Mouse (Mus musculus) cerebellum, adult 18-20 months (tissue): Measurements from ENCODE around the gene Cybrd1.

Experiments used
- DNase-seq, 2 experiments: peaks; one replicate each; pipeline ENCODE4 v3.0.0; 2021

Gene Cybrd1

GRCm38 (mm10) chr2:71176329-71177249 lies 58.9 kb downstream of the Cybrd1 start:
- DNase-seq, result no peak

DNA sequence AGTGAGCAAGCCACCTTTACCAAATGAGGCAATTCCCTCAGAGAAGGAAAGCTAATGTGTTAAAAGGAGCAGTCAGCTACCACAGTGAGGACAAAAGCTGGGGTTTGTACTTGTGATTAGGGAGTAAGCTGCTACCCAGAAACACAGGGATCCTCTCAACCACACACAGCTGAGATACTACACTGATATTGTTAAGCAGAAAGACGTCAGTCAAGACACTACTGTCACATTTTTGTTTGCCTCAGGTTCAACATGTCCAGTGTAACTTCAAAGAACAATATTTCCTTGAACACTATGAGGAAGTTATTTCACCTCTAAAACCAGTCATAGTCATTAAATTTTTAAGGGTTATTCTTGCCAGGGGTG lies 59.5 kb downstream of the Cybrd1 start:
- DNase-seq, result no peak

- no peak for DNase-seq
Measured at GRCm38 (mm10) chr2:71177760-71178159, 60.0 kb downstream of the Cybrd1 start.

DNA sequence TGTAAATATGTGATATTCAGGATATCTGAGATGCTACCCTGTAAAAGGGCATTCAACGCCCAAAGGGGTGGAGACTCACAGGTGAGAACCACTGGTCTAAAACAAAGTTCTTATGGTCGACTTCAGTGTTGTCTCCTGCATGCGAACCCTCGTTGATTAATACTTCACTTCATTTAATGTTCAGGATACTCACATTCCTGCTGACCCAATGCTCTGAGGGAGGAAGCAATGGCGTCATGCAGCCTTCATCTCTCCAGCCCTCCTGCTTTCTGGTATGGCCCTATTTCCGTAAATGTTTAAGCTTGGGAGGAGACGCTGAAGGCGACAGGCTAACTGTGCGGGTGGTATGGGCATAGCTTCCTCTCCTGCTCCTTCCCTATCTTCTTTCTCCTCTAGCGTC lies 62.0 kb downstream of the Cybrd1 start:
- no peak for DNase-seq

DNA sequence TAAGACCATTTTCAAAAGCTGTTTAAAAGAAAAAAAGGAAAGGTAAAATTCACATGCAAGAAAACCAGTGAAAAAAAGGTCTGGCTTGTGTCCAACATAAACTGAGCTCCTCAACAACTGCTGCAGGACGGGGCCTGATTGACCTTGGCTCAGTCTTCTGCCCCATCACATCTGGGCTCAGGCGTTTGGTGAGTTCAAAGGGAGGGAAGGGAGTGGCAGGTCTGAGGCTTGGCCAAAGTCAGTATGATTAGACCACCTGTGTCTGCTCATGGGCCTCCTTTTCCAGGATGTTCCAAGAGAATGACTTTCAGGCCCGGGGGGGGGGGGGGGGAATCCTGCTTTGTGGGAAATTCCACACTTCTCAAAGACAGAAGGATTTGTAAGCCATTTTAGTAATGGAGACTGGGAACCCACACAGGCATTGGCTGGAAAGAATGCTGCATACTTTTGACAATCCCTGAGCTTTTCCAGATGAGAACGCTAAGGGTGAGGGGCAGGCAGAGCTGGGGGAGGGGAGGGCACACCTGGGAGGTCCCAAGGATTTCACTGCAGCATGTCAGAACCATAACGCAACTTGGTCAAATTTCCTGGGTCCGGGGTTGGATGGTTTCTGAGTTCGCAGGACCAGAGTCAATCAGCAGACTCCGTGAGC lies 63.0 kb downstream of the Cybrd1 start:
- DNase-seq, result no peak

DNA sequence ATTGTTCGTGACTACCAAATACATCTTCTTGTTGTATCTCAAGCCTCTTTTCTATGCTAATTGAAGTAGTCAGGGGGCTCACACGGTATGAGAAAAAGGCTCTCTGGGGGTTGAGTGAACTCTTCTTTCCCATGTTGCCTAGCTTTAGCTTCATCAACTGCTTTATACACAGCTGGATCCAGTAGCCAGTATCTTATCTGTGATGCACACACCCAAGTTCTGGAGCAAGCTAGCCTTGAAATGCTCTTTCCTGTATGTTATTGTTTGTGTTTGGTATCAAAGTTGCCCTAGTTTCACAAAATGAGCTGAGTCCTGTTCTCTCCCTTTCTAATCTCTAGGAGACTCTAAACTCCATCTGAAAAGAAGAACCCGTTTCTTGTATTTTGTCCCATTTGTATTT lies 70.2 kb downstream of the Cybrd1 start:
- DNase-seq, result no peak

DNA sequence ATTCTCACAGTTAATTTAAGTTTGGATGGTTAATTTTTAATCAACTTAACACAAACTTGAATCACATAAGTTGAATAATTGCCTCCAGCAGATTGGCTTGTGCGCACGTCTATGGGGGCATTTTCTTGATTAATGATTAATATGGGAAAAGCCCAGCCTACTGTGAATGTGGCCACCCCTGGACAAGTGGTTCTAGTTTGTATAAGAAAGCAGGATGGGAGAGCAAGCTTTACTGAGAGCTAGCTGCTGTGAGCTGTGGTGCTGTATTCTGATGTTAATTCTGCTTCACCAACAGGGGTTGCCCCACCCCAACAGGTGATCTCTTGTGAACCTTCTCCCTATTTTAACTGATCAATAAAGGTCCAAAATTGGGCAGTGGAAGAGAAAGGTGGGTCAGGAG lies 71.1 kb downstream of the Cybrd1 start:
- no peak for DNase-seq

- DNase-seq, result no peak
Measured at GRCm38 (mm10) chr2:71191391-71192194, 73.9 kb downstream of the Cybrd1 start.

DNA sequence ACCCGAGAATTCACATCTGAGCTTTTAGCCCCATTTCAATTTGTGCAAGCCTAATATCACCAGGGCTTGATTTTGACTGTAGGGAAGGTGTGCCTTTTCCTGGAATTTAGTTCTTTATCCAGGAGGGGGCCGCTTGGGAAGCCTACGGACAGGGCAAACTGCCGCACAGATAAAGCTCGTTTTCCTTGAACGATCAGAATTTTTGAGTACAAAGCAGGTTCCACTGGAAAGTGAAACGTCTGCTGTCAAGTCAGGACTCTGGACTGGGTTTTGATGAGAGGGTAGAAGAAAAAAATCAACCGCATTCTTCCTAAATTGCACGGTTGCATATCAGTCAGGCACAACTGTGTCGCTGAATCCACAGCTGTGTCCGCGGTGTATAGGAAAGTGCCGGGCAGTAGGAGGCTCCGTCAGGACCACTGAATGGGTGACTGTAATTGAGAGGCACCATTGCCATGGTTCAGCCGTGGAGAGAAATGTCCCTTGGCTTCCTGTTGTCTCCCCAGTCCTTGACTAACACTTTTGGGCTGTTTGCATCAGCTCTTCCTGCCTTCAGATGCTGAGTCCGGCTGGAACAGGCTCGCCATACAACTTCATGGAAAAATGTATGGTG lies 74.6 kb downstream of the Cybrd1 start:
- DNase-seq, result no peak
